Mouse (Mus musculus): Measurements from ENCODE around the gene Gnb2. TPM values are rescaled to one million over a fixed set of nuclear protein-coding genes. Genes with fewer than 3 reads are reported as not detected.
A peak's percentile ranks its signal among the peaks of the same experiment; 100 is the strongest.

The Gnb2 gene
- total RNA-seq, 2 experiments from 2014 or later, result 193 to 251 TPM

DNA sequence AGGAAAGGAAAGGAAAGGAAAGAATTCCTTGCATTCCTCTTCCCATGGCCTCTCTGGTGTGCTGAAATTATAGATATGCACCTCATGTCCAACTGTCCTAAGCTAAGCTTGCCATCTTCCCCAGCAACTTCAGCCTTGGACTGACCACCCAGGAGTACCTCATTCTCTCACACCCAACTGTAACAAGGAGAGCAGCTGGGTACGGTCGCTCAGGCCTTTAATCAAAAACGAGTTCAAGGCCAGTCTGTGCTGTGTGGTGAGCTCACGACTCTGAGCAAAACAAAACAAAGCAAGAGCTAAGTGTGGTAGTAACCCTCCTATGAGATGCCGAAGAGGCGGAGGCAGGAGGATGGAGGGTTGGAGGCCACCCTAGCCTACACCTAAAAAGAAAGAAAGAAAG is 7.7 kb upstream of the Gnb2 start:
- no peak for ATAC-seq (replicated peaks; ENCODE audit: poor library complexity)

DNA sequence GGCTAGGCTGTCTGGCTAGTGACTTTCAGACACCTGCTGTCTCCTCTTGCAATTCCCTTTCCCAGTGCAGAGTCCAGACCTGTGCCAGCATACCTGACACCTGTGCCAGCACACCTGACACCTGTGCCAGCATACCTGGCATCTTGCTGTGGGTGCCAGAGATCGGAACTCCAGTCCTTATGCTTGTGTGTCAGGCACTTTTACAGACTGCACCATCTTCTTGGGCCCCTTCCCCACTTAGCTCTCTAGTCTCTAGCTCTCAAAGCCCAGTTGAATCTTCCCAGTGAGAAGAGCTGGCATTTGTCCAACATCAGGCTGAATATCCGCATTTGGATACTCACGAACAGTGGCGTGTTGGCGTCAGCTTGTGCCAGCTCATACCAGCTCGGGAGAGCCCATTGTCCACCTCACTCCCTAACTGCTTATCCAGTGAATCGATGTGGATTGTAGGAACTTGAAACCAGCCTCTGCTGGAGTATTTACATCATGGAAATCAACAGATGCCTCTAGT is 6.0 kb upstream of the Gnb2 start:
- no peak for ATAC-seq (replicated peaks; ENCODE audit: poor library complexity)

DNA sequence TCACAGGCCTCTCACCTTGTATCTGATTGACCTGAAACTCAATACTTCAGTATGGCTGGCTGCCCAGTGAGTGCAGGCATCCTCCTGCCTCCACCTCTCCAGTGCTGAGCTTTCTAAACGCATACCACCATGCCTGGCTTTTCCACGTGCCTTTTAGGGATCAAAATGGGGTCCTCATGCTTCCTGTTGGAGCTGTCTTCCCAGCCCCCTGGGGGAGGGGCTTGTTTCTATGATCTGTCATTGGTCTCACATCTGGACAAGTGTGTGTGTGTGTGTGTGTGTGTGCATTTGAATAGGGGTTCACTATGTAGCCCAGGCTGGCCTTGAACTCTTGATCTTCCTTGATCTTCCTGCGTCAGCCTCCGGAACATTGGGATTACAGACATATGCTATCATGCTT is 4.2 kb upstream of the Gnb2 start:
- no peak for ATAC-seq (replicated peaks; ENCODE audit: poor library complexity)

DNA sequence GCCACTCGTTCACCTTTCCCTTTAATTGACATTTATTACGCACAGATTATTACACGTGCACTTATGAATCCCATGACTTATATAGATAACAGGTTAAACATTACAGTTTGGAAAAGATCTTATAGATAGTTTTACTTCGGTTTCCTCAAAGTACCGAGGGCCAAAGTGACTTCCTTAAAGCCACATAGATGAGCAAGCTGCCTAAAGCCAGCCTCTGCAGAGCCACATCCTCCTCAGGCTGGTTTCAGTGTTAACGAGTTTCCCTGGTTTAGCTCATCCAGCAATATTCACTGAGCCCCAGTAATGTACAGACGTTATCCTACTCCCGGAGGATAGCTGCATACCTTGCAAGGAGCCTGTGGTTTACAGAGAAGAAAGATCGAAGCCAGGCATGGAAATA is 2.0 kb upstream of the Gnb2 start:
- no peak for ATAC-seq (replicated peaks; ENCODE audit: poor library complexity)

DNA sequence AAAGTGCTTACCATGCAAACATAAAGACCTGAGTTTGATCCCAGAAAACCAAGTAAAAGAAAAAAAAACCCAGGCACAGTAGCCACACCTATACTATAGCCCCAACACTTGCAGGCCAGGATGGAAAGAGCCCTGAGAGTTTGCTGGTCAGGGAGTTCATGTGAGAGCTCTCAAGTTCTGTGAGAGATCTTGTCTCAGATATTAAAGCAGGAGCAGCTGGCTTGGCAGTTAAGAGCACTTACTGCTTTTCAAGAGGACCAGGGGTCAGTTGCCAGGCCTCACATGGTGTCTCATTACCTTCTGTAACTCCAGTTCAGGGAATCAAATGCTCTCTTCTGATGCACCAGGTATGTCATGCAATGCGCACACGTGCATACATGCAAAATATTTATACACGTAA is 1.5 kb upstream of the Gnb2 start:
- ATAC-seq (replicated peaks; ENCODE audit: poor library complexity), result no peak

DNA sequence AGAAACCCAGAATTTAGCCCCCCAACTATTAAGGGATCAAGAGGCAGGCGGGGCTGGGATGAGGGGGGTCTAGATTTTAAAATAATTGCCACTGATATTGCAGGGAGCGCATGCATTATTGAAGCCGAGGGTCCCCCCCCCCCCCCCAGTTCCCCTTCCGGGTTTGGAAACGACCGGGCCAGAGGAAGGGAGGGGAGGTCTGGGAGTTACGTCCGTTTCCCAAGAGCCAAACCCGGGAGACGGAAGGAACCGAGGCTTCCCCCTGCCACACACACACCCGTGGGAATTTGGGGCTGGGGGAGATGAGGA is 548 bp downstream of the Gnb2 start:
- peak; percentile 6; the same call in 1 of the 2 replicates for ATAC-seq (replicated peaks; ENCODE audit: poor library complexity)

DNA sequence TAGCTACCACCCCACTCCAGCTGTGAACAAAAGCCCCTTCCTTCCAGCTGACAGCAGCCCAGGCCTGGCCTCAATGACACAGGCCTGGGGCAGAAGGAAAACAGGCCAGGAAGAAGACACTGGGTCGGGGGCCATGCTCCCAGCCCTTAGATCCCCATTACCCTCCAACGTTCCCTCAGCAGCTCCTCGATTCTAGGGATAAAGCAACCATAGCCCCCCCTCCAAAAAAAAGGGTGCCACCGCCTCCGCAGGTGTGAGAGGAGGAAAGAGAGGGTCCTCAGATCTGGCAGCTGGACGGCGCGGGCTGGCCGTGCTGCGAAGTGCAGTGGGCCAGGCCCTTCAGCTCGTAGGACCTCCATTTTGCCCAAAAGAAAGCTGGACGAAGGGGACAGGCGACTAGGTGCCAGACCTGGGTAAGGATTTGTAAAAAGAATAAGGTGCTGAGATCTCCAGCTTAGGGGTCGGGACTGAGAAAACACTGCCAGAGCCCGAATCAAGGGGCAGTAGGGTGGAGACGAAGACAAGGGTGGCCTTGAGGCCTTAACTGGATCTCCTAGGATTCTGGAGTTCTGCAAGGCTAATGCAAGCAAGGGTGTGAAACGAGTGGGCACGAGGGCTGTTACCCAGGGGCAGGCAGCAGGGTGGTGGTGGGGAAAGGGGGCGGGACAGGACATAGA is 1.0 kb downstream of the Gnb2 start:
- no peak for ATAC-seq (replicated peaks; ENCODE audit: poor library complexity)

DNA sequence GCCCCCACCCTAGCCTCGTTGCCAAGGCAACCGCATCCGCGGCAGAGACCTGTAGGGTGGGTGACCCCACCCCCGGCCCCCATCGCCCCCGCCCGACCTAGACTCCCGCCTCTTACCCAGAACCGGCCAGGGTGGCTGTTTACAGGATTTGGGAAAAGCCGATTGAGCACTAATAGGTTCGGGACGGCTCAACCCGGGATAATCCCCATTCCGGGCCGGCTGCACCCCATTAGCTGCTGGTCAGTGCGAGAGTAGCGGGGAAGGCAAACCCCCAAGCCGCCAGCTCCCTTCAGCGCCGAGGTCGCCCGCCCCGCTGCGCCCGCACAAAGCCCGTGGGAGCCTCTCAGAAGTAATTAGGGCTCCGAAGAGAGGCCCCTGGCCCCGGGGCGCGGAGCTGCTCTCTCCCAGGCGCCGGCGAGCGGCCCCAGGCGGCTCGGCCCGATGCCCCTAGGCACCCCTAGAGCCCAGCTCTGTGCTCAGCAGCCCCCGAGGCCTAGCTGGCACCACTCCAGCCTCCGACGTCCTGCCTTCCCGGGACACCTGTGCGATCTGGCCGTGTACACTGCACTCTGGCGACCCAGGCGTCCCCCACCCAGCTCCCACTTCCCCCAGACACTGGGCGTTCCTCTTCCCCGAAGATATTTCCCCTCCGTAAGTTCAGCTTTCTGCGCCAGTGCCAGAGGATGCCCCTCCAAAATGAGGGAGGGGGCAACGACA is 1.7 kb downstream of the Gnb2 start:
- ATAC-seq (replicated peaks; ENCODE audit: poor library complexity), result no peak

DNA sequence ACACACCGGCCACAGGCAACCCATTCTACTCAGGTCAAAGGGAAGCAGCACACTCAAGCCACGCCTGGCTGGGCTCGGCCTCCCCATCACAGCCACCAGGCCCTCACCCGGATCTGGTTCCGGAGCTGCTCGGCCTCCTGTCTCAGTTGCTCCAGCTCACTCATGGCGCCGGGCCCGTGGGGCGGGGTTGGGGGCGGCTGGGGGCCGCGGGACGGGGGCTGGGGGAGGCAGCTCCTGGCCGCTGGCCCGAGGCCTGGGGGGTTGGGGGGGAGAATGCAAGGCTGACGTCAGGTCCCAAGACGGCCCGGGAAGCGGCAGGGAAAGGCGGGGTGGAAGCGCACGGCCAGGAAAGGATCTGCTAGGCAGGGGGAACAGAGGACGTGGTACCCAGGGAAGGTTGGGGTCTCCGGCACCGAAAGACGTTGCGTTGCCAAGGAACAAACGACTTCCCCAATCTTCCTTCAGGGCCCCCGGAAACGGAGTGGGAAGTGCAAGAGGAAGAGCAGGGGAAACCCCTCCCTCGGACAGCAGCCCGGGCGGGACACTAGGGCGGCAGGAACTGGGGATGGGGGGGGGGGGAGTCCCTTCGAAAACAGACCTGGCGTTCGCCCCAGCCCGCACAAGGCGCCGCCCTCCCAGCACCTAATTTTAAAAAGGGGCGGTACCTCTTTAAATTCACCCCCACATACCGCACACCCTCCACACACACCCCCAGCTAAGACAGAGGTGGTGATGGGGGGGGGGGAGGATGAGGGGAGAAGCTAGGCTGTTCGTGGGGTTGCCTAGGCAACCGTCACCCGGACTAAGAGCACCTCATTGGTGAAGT is 2.5 kb downstream of the Gnb2 start:
- ATAC-seq (replicated peaks; ENCODE audit: poor library complexity), result peak; percentile 18

DNA sequence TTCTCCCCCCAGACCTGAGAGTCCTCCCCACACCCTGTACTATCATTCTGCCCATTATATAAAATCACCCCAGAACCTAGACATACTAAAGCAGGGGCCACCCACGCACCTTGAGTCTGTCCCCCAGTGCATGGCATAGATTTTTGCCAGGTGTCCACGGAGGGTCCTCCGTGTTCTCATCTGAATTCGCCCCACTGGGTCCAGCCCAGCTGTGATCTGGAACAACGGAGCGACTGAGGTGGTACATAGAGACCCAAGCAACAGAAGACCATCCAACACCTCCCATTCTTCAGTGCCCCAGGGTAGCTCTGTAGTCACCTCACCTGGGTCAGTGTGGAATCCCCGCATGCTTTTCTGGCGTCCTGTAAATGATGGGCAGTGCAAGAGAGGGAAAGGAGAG is 3.2 kb downstream of the Gnb2 start:
- ATAC-seq (replicated peaks; ENCODE audit: poor library complexity), result no peak

DNA sequence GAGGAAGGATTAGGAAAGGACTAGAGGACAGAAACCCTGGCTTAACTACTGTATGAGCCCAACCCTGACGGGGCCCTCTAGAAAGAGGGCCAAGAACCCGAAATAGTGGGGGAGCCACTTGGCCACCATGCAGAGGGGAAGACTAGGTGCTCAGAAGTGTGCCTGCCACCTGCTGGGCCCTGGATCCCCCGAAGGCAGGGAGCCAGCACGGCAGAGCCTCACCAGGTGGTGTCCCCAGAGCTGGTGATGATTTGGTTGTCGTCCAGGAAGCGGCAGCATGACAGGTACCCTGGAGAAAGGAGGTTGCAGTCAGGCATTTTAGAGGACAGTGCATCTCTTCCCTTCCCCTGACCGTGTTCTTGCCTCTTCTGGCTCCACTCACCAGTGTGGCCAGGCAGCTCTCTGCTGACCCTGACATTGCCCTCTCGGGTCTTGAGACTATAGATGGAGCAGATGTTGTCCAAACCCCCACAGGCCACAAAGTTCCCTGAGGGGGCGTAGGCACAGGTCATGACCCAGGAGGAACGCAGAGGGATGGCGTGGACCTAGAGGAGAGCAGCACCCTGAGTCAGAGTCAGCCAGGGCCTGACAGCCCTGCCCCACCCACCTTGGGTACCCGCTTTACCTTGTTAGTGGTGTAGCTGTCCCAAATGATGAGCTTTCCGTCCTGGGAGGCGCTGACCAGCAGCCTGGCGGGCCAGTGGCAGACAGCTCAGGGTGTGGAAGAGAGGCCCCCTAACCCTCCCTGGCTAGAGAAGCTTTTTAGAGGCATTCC is 3.9 kb downstream of the Gnb2 start:
- ATAC-seq (replicated peaks; ENCODE audit: poor library complexity), result no peak

DNA sequence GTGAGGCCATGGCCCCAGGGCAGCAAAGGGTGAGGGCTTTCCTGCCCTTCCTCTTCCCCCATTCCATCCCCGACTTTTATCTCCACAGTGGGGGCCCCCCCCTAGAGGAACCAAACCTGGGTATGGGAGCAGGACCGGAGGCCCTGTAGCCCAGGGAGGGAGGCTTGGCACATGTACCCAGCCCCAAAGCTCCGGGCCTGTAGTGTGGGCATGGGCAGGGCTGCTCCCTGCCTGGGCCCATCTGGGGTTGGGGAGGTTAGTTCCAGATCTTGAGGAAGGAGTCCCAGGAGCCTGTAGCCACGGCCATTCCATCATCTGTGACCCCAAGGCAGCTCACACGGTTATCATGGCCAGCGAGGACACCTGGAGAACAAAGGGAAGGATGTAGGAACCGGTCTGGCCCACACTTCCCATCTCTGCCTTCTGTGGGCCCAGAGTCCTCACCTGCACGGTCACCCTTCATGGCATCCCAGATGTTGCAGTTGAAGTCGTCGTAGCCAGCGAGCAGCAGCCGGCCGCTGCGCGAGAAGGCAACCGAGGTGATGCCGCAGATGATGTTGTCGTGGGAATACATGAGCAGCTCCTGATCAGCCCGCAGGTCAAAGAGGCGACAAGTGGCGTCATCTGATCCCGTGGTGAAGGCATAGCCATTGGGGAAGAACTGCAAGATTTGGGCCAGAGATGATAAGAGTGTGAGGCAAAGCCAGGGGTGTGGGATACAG is 4.9 kb downstream of the Gnb2 start:
- no peak for ATAC-seq (replicated peaks; ENCODE audit: poor library complexity)

DNA sequence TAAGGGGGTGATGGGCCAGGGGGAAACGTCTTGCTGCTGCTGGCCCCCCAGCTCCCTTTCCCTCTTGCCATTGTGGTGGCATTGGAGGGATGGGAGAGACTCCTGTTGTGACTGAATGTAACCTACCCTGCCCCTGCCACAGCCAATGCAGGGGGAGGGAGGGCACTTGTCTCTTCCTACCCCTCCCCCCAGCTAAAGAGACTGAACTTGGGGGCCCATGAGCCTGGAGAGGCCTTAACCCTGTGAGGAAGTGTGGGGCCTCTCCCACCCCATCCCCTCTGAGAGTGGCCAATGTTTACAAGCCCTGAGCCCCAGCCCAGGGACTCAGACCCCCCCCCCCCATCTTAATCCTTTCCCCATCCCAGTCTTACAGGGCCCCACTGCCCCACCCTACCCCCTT is 5.9 kb downstream of the Gnb2 start:
- no peak for ATAC-seq (replicated peaks; ENCODE audit: poor library complexity)

DNA sequence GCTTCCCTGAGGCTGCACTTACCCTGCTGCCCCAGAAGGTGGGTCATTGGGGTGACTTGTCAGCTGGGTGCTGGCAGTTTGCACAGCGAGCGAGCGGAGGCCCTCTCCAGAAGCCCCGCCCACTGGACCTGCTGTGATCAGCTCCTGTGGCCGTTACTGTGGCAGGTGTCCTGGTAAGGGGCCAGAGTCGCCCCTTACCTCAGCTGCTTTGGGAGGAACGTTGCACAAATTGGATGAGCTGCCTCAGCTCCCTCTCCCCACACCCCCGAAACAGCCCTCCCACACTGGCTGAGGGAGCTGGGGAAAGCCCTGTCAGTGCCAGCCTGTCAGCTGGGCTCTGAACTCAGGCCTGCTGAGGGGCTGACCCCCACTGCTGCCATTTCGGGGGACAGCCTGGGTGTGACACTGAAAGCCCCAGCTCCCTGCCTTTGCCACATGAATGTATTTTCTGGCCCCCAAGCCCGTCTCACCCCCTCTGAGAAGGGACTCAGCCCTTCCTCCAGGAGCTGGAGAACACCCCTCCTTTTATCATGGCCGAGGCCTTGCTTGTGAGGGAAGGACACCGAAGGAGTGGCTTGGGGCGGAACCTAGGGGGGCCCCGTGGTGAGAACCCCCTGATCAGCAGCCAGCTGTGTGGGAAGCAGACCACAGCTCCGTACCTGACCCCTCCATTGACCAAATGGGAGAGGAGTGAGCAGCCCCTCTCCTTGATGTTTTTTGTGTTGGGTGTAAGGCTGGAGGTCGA is 6.9 kb downstream of the Gnb2 start:
- peak; percentile 56 for ATAC-seq (replicated peaks; ENCODE audit: poor library complexity)

DNA sequence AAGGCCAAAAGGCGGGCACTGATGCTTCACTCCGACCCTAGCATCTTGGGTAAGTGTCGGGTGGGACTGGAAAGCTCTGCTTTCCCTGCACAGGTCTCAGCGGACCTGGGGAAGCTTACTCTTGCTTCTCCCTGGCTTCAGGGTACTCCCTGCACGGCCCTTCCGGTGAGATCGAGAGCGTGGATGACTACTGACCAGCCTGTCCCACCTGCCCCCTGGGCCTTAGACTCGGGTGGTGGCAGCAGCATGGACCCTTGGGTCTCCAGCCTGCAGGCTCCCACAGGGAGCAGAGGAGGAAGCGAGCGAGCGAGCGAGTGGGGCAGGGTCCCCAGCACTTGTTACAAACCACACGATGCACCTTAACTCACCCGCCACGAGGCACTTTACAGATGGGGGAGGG is 7.8 kb downstream of the Gnb2 start:
- ATAC-seq (replicated peaks; ENCODE audit: poor library complexity), result no peak

DNA sequence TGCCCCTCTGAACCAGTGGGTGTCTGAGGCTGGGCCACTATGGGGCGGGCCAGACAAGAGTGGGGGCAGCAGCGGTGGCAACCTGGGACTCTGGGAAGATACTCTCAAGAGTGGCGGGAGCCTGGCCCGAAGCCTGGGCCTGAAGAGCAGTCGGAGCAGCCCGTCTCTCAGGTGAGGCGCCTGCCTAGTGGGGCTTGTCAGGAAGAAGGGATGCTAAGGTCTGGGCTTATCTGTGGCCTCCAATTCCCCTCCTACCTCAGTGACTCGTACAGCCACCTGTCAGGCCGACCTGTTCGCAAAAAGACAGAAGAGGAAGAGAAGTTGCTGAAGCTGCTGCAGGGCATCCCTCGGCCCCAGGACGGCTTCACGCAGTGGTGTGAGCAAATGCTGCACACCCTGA is 8.6 kb downstream of the Gnb2 start:
- no peak for ATAC-seq (replicated peaks; ENCODE audit: poor library complexity)

DNA sequence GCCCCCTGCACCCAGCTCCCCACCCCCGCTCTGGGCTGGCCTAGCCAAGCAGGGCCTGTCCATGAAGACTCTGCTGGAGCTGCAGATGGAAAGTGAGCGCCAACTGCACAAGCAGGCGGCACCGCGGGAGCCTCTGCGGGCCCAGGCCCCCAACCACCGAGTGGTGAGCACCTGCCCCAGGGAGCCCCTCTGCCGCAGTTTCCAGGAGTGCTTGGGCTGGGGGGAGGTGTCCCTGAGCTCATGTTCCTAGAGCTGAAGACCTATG is 9.1 kb downstream of the Gnb2 start:
- no peak for ATAC-seq (replicated peaks; ENCODE audit: poor library complexity)

DNA sequence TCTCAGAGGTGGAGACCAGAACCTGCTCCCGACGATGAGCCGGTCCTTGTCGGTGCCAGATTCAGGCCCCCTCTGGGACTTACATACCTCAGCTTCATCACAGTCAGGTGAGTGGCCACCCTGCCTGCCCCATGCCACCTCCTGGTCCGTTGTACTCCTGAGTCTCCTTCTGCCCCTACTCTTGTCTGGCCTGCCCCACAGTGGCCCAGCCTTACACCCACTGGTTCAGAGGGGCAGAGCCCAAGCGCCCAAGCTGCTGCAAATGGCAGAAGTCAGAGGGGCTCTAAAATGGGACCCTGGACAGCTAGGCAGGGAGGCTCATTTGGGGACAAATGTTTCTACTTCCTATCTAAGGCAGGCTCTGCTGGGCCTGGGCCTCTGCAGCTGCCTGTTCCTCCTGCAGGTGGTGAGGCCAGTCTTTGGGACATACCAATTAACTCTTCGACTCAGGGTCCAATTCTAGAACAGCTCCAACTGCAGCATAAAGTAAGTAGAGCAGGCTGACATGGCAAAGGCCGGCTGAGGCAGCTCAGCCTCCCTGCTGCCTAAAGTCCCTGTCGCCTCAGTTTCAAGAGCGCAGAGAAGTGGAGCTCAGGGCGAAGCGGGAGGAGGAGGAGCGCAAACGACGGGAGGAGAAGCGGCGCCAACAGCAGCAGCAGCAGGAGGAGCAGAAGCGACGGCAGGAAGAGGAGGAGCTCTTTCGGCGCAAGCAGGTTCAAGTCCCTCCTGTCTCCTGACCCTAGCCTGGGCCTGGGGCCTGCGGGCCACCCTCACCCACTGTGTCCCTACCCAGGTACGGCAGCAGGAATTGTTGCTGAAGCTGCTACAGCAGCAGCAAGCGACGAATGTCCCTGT is 9.7 kb downstream of the Gnb2 start:
- ATAC-seq (replicated peaks; ENCODE audit: poor library complexity), result no peak

DNA sequence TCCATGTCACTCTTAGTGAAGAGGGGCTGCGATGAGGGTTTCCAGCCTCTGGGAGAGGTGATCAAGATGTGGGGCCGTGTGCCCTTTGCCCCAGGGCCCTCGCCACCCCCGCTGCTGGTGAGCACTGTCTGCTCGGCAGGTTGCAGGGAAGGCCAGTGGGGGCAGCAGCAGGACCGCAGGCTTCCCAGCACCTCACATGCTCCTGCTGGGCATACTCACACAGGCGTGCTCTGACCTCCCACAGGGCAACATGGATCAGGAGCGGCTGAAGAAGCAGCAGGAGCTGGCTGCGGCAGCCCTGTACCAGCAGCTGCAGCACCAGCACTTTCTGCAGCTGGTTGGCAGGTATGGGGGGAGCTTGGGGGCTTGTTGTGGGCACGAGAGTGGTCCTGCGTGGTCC is 10.6 kb downstream of the Gnb2 start:
- ATAC-seq (replicated peaks; ENCODE audit: poor library complexity), result no peak

Measured in megakaryocyte progenitor cell, adult 5-6 weeks (primary cell).